Mouse (Mus musculus) frontal cortex, postnatal 10 days (tissue): Measurements from ENCODE around the gene Ttll4.

Experiments used
- DNase-seq, 2 experiments: peaks; one replicate each; pipeline ENCODE4 v3.0.0; 2022; ENCODE audit warnings: low spot score in 2 of 2, mixed read lengths in 1 of 2

The Ttll4 gene

DNA sequence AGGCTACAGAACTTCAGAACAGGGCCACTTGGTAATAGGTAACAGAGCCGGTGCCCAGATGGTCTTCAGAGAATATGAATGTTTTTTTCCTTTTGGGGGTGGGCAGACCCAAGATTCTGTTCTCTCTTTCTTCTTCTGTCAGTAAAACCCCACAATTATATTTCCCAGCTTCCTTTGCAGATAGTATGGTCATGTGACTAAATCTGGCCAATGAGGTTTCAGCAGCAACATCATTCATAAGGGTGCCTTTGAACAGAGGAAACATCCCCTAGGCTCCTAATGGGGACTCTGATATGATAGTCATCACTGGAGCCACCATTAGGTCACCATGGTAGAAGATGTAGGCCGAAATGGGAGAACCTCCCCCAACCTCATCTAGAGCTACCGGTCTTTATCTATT, 91.3 kb downstream of the Ttll4 start:
- DNase-seq: no peak
